Mouse (Mus musculus) kidney, adult 2 months (tissue): ENCODE measurements around the gene Ece2. TPM values are rescaled to one million over a fixed set of nuclear protein-coding genes. Genes with fewer than 3 reads are reported as not detected.

Source experiments
- DNase-seq: peaks from one replicate; pipeline ENCODE4 v3.0.0; 2021
- H3K27ac ChIP-seq: fragments of 200-500 bp; 2 replicates; pipeline ENCODE4 v1.5.1; 2012; ENCODE audit warnings: low read depth, low read length, control low read depth, inconsistent platforms; ENCODE audit not compliant: insufficient read depth
- H3K27me3 ChIP-seq: fragments of 200-500 bp; replicated peaks from 2 replicates; pipeline ENCODE4 v1.6.1; 2012; ENCODE audit warnings: mild to moderate bottlenecking, moderate library complexity, low read length, inconsistent platforms; ENCODE audit not compliant: control insufficient read depth, insufficient read depth
- H3K36me3 ChIP-seq: fragments of 200-500 bp; 2 replicates; pipeline ENCODE4 v1.6.1; 2012; ENCODE audit warnings: mild to moderate bottlenecking, moderate library complexity, low read length, inconsistent platforms; ENCODE audit not compliant: control insufficient read depth, insufficient read depth
- H3K4me1 ChIP-seq: fragments of 200-500 bp; 2 replicates; pipeline ENCODE4 v1.6.1; 2011; ENCODE audit warnings: low read length; ENCODE audit not compliant: control insufficient read depth, insufficient read depth
- H3K4me3 ChIP-seq: fragments of 200-500 bp; 2 replicates; pipeline ENCODE4 v1.5.1; 2011; ENCODE audit warnings: mild to moderate bottlenecking, low read depth, low read length, control low read depth; ENCODE audit not compliant: insufficient read depth
- CTCF ChIP-seq: fragments of 200-500 bp; conservative IDR thresholded peaks from 2 replicates; pipeline ENCODE4 v1.5.1; 2011; ENCODE audit warnings: low read depth, mild to moderate bottlenecking, control low read depth, low read length, moderate library complexity, mixed read lengths; ENCODE audit not compliant: insufficient read depth, insufficient read length
- POLR2A ChIP-seq: fragments of 200-500 bp; IDR thresholded peaks from one replicate; pipeline ENCODE4 v1.6.1; 2011; ENCODE audit warnings: low read depth, low read length, control low read depth
- WGBS: fragments of 180-500 bp; shearing (Covaris S2); methylation state at CpG from one replicate; pipeline ENCODE4 v1.1.7; 2018; 5-methylcytosine and 5-hydroxymethylcytosine counted together
- polyA plus RNA-seq: library from polyadenylated mRNA; depleted of rRNA; stranded (reverse); fragments of >200 nt; gene quantifications from 2 replicates; pipeline ENCODE4 v1.2.3, GENCODE M21; 2012

The Ece2 gene
- polyA plus RNA-seq, 1 experiment: not detected

DNA sequence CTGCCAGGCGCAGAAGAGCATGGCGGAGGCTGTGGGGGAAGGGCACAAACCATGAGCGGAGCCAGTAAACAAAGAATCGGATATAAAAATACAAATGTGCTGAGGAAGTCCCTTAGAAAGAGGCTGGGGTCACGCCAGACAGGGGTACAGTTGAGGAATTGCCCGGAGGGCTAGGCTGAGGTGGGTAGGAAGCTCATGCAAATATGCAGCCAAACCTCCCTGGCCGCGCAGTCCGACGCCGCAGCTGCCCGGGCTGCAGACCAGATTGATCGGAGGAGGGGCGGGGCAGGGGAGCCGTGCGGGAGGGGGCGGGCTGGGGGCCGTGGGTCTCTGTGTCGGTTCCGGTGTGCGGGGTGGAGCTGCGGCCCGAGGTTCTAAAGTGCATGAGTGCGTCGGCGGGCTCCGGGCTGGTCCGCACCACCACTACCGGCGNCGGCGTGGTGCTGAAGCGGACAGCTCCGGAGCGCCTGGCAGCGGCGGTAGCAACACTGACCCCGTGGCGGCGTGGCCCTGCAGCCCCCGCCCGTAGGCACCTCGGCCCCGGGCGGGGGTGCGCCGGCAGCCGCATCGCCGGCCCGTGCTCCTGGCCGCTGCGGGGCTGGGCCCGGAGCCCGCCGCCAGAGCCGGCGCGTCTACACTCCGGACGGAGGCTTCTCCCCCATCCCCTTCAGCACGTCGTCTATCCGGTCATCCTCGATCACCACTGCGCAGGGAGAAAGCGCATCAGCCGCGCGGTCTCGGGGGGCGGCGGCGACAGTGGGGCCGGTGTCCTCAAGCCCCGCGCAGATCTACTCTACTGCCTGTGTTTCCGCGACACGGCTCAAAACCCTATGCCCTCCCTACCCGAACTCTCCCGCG, 9.9 kb upstream of the Ece2 start:
- Histone ChIP-seq H3K36me3 (no peaks in the 10 kb centered on the region), H3K4me1 (no peaks in the 10 kb centered on the region), H3K27ac (no peak overlapping the region), H3K27me3 (no peaks in the 10 kb centered on the region), H3K4me3 (peak overlapping the region; percentile 20; the same call in 1 of the 2 replicates)
- WGBS: 3% methylated on average over 82 of the region's 83 CpGs
- peak; percentile 28 for DNase-seq
- no peak for TF ChIP-seq CTCF
- no peak for TF ChIP-seq POLR2A

DNA sequence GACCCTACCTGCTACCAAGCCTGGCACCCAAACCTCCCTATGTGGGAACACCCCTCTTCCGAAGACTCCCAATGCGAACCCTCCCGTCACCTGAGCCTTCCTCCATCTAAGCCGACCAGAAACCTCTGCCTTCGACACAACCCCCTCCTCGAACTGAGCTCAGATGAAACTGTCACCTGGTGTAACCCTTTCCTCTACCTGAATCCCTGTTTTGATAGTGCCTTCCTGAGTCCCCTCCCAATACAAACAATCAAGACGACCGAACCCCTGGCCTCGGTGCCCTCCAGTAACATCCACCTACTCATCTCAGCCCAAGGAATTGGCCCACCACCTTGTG, 9.3 kb upstream of the Ece2 start:
- no peaks in the 10 kb centered on the region for H3K4me1 ChIP-seq
- H3K36me3 ChIP-seq: no peaks in the 10 kb centered on the region
- WGBS: under 1% methylated on average over 9 of the region's 9 CpGs
- no peak overlapping the region; the same call in 1 of the 2 replicates for H3K4me3 ChIP-seq
- DNase-seq: no peak
- H3K27ac ChIP-seq: no peak overlapping the region
- H3K27me3 ChIP-seq: no peaks in the 10 kb centered on the region
- TF ChIP-seq POLR2A (no peak), CTCF (no peak)

GRCm38 (mm10) chr16:20620751-20621190, 8.9 kb upstream of the Ece2 start:
- Histone ChIP-seq H3K36me3 (no peaks in the 10 kb centered on the region), H3K27ac (no peak overlapping the region), H3K27me3 (no peaks in the 10 kb centered on the region), H3K4me3 (peak overlapping the region; percentile 48), H3K4me1 (no peaks in the 10 kb centered on the region)
- DNase-seq: no peak
- no peak for TF ChIP-seq POLR2A
- no peak for TF ChIP-seq CTCF
- WGBS: 1% methylated on average over 32 of the region's 32 CpGs

GRCm38 (mm10) chr16:20621191-20621990, 8.2 kb upstream of the Ece2 start, which contains the start of gene Camk2n2:
Camk2n2 (minus strand) TSS chr16:20621287.
- Histone ChIP-seq H3K27me3 (no peaks in the 10 kb centered on the region), H3K36me3 (no peaks in the 10 kb centered on the region), H3K27ac (no peak within 1 kb of the TSS), H3K4me1 (no peaks in the 10 kb centered on the region), H3K4me3 (peak within 1 kb of the TSS; percentile 48)
- WGBS: 1% methylated on average over 79 of the region's 92 CpGs
- DNase-seq: peak; percentile 84
- no peak for TF ChIP-seq CTCF
- no peak for TF ChIP-seq POLR2A

DNA sequence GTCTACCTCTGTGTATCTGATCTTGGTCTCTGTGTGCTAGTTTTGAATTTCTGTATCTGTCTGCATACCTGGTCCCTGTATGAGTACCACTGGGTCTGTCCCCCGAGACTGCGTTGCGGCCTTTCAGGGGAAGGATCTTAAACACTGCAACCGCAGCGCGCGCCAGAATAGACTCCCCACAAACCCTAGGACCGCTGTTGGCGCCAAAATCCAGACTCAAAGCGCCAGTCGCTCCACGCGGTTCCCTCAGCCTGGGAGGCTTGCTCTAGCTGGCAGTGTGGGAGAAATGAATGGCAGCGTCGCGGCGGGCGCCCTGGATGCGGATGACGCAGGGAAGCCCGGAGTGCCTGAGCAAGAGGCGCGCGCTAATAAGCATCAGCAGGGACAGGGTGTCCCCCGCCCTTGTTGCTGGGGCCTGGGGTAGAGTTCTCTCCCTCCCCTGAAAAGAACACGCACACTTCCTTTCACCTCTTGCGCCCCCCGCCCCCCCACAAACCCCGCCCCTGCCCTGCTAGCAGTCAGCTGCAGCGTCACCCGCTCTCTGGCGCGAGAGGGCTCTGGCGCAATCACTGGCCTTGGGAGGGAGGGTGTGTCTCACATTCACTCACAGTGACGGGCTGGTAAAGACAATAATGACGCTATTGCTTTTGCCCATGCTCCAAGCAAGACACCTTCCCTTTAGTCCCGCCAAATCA, 7.5 kb upstream of the Ece2 start:
- Histone ChIP-seq H3K36me3 (no peaks in the 10 kb centered on the region), H3K4me3 (peak overlapping the region; percentile 48), H3K27me3 (no peaks in the 10 kb centered on the region), H3K27ac (no peak overlapping the region), H3K4me1 (no peaks in the 10 kb centered on the region)
- under 1% methylated on average over 36 of the region's 37 CpGs for WGBS
- no peak for TF ChIP-seq POLR2A
- TF ChIP-seq CTCF: no peak
- DNase-seq: peak; percentile 38

- 55% methylated on average over 2 of the region's 2 CpGs for WGBS
- H3K27ac ChIP-seq: no peak overlapping the region
- no peaks in the 10 kb centered on the region for H3K27me3 ChIP-seq
- no peak for TF ChIP-seq CTCF
- TF ChIP-seq POLR2A: no peak
- H3K4me1 ChIP-seq: no peaks in the 10 kb centered on the region
- H3K36me3 ChIP-seq: no peaks in the 10 kb centered on the region
- DNase-seq: no peak
- H3K4me3 ChIP-seq: no peak overlapping the region
Measured at GRCm38 (mm10) chr16:20623211-20623610, 6.4 kb upstream of the Ece2 start.
